Mouse (Mus musculus) CH12.LX (cell line): Measurements from ENCODE around the gene Nav3.

Experiments used
- CHD1 ChIP-seq: IDR thresholded peaks from 2 replicates; pipeline ENCODE4 v1.6.1; 2012; ENCODE audit warnings: low read depth, low read length, improper control_type of control experiment, inconsistent platforms
- EP300 ChIP-seq: IDR thresholded peaks from 2 replicates; pipeline ENCODE4 v1.6.1; 2011; ENCODE audit warnings: low read length, improper control_type of control experiment
- MAX ChIP-seq: IDR thresholded peaks from 2 replicates; pipeline ENCODE4 v1.6.1; 2011; ENCODE audit warnings: low read length, improper control_type of control experiment
- POLR2A ChIP-seq: IDR thresholded peaks from 2 replicates; pipeline ENCODE4 v1.6.1; 2011; ENCODE audit warnings: low read depth, mild to moderate bottlenecking, improper control_type of control experiment, low read length
- SIN3A ChIP-seq: IDR thresholded peaks from 2 replicates; pipeline ENCODE4 v1.6.1; 2012; ENCODE audit warnings: low read length, improper control_type of control experiment, inconsistent platforms
- USF1 ChIP-seq: IDR thresholded peaks from 2 replicates; pipeline ENCODE4 v1.6.1; 2014; ENCODE audit warnings: low read depth, mild to moderate bottlenecking, inconsistent platforms, low read length, improper control_type of control experiment
- USF2 ChIP-seq: conservative IDR thresholded peaks from 2 replicates; pipeline ENCODE4 v1.6.1; 2011; ENCODE audit warnings: low read depth, low read length, improper control_type of control experiment
- ZKSCAN1 ChIP-seq: IDR thresholded peaks from 2 replicates; pipeline ENCODE4 v1.6.1; 2012; ENCODE audit warnings: low read depth, inconsistent platforms, low read length, improper control_type of control experiment, borderline replicate concordance

DNA sequence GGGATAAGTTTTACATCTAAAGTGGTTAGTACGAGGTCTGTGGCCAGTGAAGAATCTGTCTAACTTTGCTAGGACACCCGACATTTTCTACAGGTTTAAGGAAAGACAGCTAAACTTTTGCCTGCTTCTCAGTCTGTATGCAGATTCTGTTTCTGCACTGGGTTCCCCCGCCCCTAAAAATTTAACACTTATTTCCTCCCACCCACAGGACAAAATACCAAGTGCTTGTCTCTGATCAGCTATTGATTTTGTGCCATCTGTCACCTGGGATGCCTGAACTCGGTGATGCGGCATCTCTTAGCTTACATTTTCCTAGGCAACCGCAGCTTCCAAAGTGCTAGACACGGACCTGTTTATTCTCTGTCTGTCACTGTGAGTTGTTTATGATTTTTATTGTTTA lies 814.2 kb downstream of the Nav3 start:
- no peak for TF ChIP-seq MAX
- no peak for TF ChIP-seq SIN3A
- no peak for TF ChIP-seq ZKSCAN1
- no peak for TF ChIP-seq POLR2A
- no peak for TF ChIP-seq EP300
- TF ChIP-seq CHD1: no peak
- no peak for TF ChIP-seq USF1
- no peak for TF ChIP-seq USF2
